Mouse (Mus musculus): ENCODE data around the gene Itpr2.

GRCm38 (mm10) chr6:146478888-146479683 is 22.9 kb downstream of the Itpr2 start:
- TF ChIP-seq CTCF (IDR thresholded peaks at IDR 0.05; ENCODE audit: low read depth, low read length) = no peak
- TF ChIP-seq POLR2A (IDR thresholded peaks at IDR 0.05; ENCODE audit: borderline replicate concordance, low read depth, low read length) = no peak
